Mouse (Mus musculus) embryonic fibroblast, embryonic 13.5 days (primary cell): ENCODE data around the gene Synj2.

Experiments used
- CTCF ChIP-seq: IDR thresholded peaks from 2 replicates; pipeline ENCODE4 v1.5.1; 2011; ENCODE audit warnings: mild to moderate bottlenecking, control low read depth, low read length, moderate library complexity, borderline replicate concordance; ENCODE audit not compliant: insufficient read depth
- POLR2A ChIP-seq: IDR thresholded peaks from 2 replicates; pipeline ENCODE4 v1.6.1; 2011; ENCODE audit warnings: low read depth, mild to moderate bottlenecking, control low read depth, low read length, moderate library complexity

DNA sequence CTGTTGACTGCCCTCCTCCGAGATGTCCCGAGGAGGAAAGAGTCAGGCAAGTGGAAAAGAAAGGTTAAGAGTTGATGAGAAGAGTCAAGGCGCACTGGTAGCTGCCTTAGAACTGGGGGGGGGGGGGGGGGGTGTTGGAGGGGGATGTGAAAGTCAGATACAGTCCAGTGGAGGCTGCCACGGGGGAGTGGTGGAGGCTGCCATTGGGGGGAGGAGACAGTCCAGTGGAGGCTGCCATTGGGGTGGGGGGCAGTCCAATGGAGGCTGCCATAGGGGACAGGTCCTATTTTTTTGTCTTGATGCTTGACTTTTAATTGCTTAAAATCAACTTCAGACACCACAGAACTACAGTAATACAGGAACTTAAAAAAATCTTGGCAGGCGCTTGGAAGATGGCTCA lies 8.9 kb upstream of the Synj2 start:
- TF ChIP-seq CTCF (no peak), POLR2A (no peak)
